In the genomic region with DNA sequence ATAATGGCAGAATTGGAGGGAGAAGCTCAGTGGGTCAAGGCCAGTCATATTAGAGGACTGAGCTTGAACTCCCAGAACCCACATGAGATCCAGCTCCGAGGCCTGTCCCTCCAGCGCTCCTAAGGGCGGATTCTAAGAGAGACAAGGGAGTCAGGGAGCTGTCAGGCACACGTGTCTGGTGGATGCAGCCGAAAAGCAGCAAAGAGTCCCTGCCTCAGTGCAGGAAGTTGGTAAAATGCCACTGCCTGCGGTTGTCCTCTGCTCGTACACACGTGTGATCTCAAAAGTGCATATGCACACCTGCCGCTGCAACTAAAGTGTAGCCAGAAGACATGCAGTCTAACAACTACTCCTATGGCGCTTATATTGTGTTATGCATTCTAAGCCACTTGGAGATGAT, we compare ENCODE assay signal across 23 mouse cellular contexts. TPM values are rescaled to one million over a fixed set of nuclear protein-coding genes. Genes with fewer than 3 reads are reported as not detected.
A peak's percentile ranks its signal among the peaks of the same experiment; 100 is the strongest.
DNase-seq lines count a peak whose midpoint lies in the region; ATAC-seq lines count a peak whose summit lies in the region.
"Had no signal": no experiment of that assay in that cellular context is flagged by ENCODE, and none has a peak within 500 bp of the region (broad histone marks: within the 10 kb centered on the region; RNA-seq: fewer than 3 reads in every experiment).

No protein-coding gene starts in this region.

- 74% methylated on average over 10 of the region's 10 CpGs for WGBS in heart, embryonic 10.5 days
- 82% methylated on average over 10 of the region's 10 CpGs for WGBS in midbrain, embryonic 15.5 days

- peaks cover 18% of the 10 kb centered on the region for H3K27me3 ChIP-seq in heart, embryonic 10.5 days (ENCODE audit: insufficient read depth, poor library complexity, severe bottlenecking)
- peaks cover 19% of the 10 kb centered on the region for H3K27me3 ChIP-seq in midbrain, embryonic 15.5 days (replicated peaks)

- H3K9me3 ChIP-seq in heart, embryonic 10.5 days: peaks cover 5% of the 10 kb centered on the region; the same call in 1 of the 2 replicates
- H3K9me3 ChIP-seq in midbrain, embryonic 15.5 days: no peaks in the 10 kb centered on the region
- H3K9me3 ChIP-seq: hindbrain, embryonic 13.5 days; intestine, embryonic 15.5 days; midbrain, embryonic 13.5 days; neural tube, embryonic 15.5 days had no signal

- no peak overlapping the region for H3K4me3 ChIP-seq in heart, embryonic 10.5 days
- H3K4me3 ChIP-seq in midbrain, embryonic 15.5 days: no peak overlapping the region
- H3K4me3 ChIP-seq: hindbrain, embryonic 13.5 days; intestine, embryonic 15.5 days; midbrain, embryonic 13.5 days; neural tube, embryonic 15.5 days had no signal

- no peak overlapping the region for H3K27ac ChIP-seq in heart, embryonic 10.5 days
- H3K27ac ChIP-seq in midbrain, embryonic 15.5 days: no peak overlapping the region
- H3K27ac ChIP-seq: hindbrain, embryonic 13.5 days; intestine, embryonic 15.5 days; midbrain, embryonic 13.5 days; neural tube, embryonic 15.5 days had no signal

- no peak for ATAC-seq in midbrain, embryonic 15.5 days (replicated peaks)
- ATAC-seq: forebrain, embryonic 14.5 days; intestine, embryonic 15.5 days; midbrain, embryonic 13.5 days had no signal

- no peak overlapping the region for H3K9ac ChIP-seq in midbrain, embryonic 15.5 days
- H3K9ac ChIP-seq: hindbrain, embryonic 13.5 days; intestine, embryonic 15.5 days; midbrain, embryonic 13.5 days; neural tube, embryonic 15.5 days had no signal

- intact Hi-C loops in heart, postnatal 25 days (cut with DNase I): no loop called here

- no peak overlapping the region for H3K4me2 ChIP-seq in midbrain, embryonic 15.5 days
- H3K4me2 ChIP-seq: hindbrain, embryonic 13.5 days; intestine, embryonic 15.5 days; midbrain, embryonic 13.5 days; neural tube, embryonic 15.5 days had no signal

- peaks cover 6% of the 10 kb centered on the region; the same call in 1 of the 2 replicates for H3K36me3 ChIP-seq in heart, embryonic 10.5 days
- H3K36me3 ChIP-seq in midbrain, embryonic 15.5 days (replicated peaks): no peaks in the 10 kb centered on the region
- H3K36me3 ChIP-seq: hindbrain, embryonic 13.5 days; intestine, embryonic 15.5 days; midbrain, embryonic 13.5 days; neural tube, embryonic 15.5 days had no signal

- peaks cover 43% of the 10 kb centered on the region for H3K4me1 ChIP-seq in heart, embryonic 10.5 days
- peaks cover 20% of the 10 kb centered on the region for H3K4me1 ChIP-seq in midbrain, embryonic 15.5 days

- DNase-seq in heart, embryonic 10.5 days (ENCODE audit: low spot score): peak; percentile 69
- DNase-seq in heart, postnatal 25 days (ENCODE audit: low spot score): no peak
- DNase-seq in CD4-positive, CD25-positive, alpha-beta regulatory T cell, adult 2 months (ENCODE audit: low read depth, low spot score): peak; percentile 74
- peak; percentile 75 for DNase-seq in naive thymus-derived CD4-positive, alpha-beta T cell, adult 2 months (ENCODE audit: low read depth)
- DNase-seq in thymus, postnatal 25 days: peak; percentile 69
- no peak for DNase-seq in right cerebral cortex, adult 18-20 months
- DNase-seq: cerebellum, adult 2 months; gastrocnemius, postnatal 10 days; heart, postnatal 10 days; layer of hippocampus, postnatal 36 days; lung, adult 18-20 months; lung, postnatal 14 days had no signal

RNA-seq across cellular contexts. Expression of a gene that starts 3.7 kb away (rescaled TPM):
- polyA plus RNA-seq in heart, embryonic 10.5 days (2016; fragmentation: Nextera tagmentation; extraction: Ambion mirVana): 16.8 and 24.9 TPM in 2 replicates
- 10 to 100 TPM in 1 of 2 experiments, 1 to 10 TPM in 1; 7.7 to 10.1 TPM for total RNA-seq in heart, postnatal 25 days (2021)
- 5.4 and 6.5 TPM in 2 replicates for polyA plus RNA-seq in midbrain, embryonic 15.5 days (2015; fragmentation: Nextera tagmentation; extraction: Ambion mirVana)

RNA-seq across cellular contexts. Expression of a gene that starts 38.4 kb away (rescaled TPM):
- polyA plus RNA-seq in heart, embryonic 10.5 days (2016; fragmentation: Nextera tagmentation; extraction: Ambion mirVana): 1.3 and 2.9 TPM in 2 replicates
- total RNA-seq in heart, postnatal 25 days (2021): under 1 TPM in 1 of 2 experiments, not detected in 1; 0.10 TPM
- 0.15 and 0.18 TPM in 2 replicates for polyA plus RNA-seq in midbrain, embryonic 15.5 days (2015; fragmentation: Nextera tagmentation; extraction: Ambion mirVana)
- total RNA-seq: adrenal gland, adult 18-20 months; heart, adult 8-10 months; layer of hippocampus, postnatal 36 days; left cerebral cortex, postnatal 36 days had no signal
- polyA plus RNA-seq: large intestine, adult 2 months; liver, adult 2 months had no signal

Comparison
In these comparisons a context has a peak if more than half of its experiments do, and no peak if none do; other contexts are left out.
1. DNase-seq: peak in heart, embryonic 10.5 days (single experiment), CD4-positive, CD25-positive, alpha-beta regulatory T cell, adult 2 months (single experiment), naive thymus-derived CD4-positive, alpha-beta T cell, adult 2 months (single experiment) and thymus, postnatal 25 days (single experiment); none in heart, postnatal 25 days (single experiment) and right cerebral cortex, adult 18-20 months (single experiment).